Mouse (Mus musculus) liver, embryonic 16.5 days (tissue): ENCODE measurements around the gene Gm17606. TPM values are rescaled to one million over a fixed set of nuclear protein-coding genes. Genes with fewer than 3 reads are reported as not detected.

Experiments used
- ATAC-seq: fragments of 200-750 bp; cut with Nextera tagmentation; 2 replicates; pipeline ENCODE4 v1.8.0; 2017; ENCODE audit warnings: low read depth, mild to moderate bottlenecking, moderate number of reproducible peaks, moderate library complexity
- H3K27ac ChIP-seq: fragments of 300-500 bp; sonication (generic); 2 replicates; pipeline ENCODE4 v1.5.1; 2014; ENCODE audit warnings: mild to moderate bottlenecking, low read length
- H3K27me3 ChIP-seq: fragments of 300-500 bp; sonication (generic); 2 replicates; pipeline ENCODE4 v1.6.1; 2014; ENCODE audit warnings: low read depth, low read length, mixed read lengths; ENCODE audit not compliant: control insufficient read depth, insufficient read depth
- H3K36me3 ChIP-seq: fragments of 300-500 bp; sonication (generic); 2 replicates; pipeline ENCODE4 v1.6.1; 2014; ENCODE audit warnings: mild to moderate bottlenecking; ENCODE audit not compliant: control insufficient read depth, insufficient read depth
- H3K4me1 ChIP-seq: fragments of 300-500 bp; sonication (generic); 2 replicates; pipeline ENCODE4 v1.6.1; 2014; ENCODE audit warnings: low read depth, low read length, mixed read lengths; ENCODE audit not compliant: control insufficient read depth
- H3K4me2 ChIP-seq: fragments of 300-500 bp; sonication (generic); 2 replicates; pipeline ENCODE4 v1.6.1; 2014; ENCODE audit warnings: low read depth, low read length, mixed read lengths
- H3K4me3 ChIP-seq: fragments of 300-500 bp; sonication (generic); 2 replicates; pipeline ENCODE4 v1.5.1; 2014; ENCODE audit warnings: low read depth, mild to moderate bottlenecking, low read length
- H3K9ac ChIP-seq: fragments of 300-500 bp; sonication (generic); 2 replicates; pipeline ENCODE4 v1.6.1; 2014; ENCODE audit warnings: low read depth, low read length
- H3K9me3 ChIP-seq: fragments of 300-500 bp; sonication (generic); replicated peaks from 2 replicates; pipeline ENCODE4 v1.6.1; 2016; ENCODE audit warnings: low read length; ENCODE audit not compliant: control insufficient read depth
- WGBS: fragments of 180-500 bp; shearing (Covaris S2); extraction: QIAGEN DNeasy Blood & Tissue Kit; methylation state at CpG from one replicate; pipeline ENCODE4 v1.1.7; 2014; ENCODE audit not compliant: insufficient replicate concordance; 5-methylcytosine and 5-hydroxymethylcytosine counted together
- polyA plus RNA-seq: library from polyadenylated mRNA; unstranded; fragments of >200 nt; fragmentation: Nextera tagmentation; extraction: Ambion mirVana; gene quantifications from 2 replicates; pipeline ENCODE4 v1.2.1, GENCODE M21; 2015

The Gm17606 gene
- polyA plus RNA-seq, 1 experiment from 2014 or later = not detected

DNA sequence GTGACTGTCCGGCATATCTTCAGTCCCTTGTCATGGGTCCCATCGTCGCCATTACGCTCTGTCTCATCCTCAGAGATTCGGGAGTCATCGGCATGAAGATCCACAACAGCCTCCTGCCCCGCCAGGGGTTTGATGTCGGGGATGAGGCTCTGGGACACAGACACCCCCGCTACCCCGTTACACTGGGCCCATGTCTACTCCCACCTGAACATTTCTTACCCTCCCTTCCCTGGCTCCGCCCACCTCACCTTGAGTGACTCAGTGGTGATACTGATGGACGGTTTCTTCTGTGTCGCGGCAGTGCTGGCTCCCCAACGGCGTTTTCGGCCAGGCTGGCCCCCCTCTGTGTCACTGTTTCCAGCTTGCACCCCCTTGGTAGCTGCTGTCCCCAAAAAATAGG lies 5.7 kb downstream of the Gm17606 start:
- no peak overlapping the region for H3K27ac ChIP-seq
- no peak overlapping the region for H3K4me3 ChIP-seq
- no peaks in the 10 kb centered on the region for H3K9me3 ChIP-seq
- ATAC-seq = no peak
- 94% methylated on average over 17 of the region's 17 CpGs for WGBS
- no peak overlapping the region for H3K9ac ChIP-seq
- H3K36me3 ChIP-seq = peaks cover 77% of the 10 kb centered on the region
- no peak overlapping the region for H3K4me2 ChIP-seq
- H3K27me3 ChIP-seq = no peaks in the 10 kb centered on the region
- peaks cover 5% of the 10 kb centered on the region; the same call in 1 of the 2 replicates for H3K4me1 ChIP-seq

- H3K27me3 ChIP-seq = no peaks in the 10 kb centered on the region
- H3K36me3 ChIP-seq = peaks cover 79% of the 10 kb centered on the region
- H3K4me1 ChIP-seq = peaks cover 9% of the 10 kb centered on the region
- no peak overlapping the region for H3K27ac ChIP-seq
- H3K9me3 ChIP-seq = no peaks in the 10 kb centered on the region
- 93% methylated on average over 8 of the region's 8 CpGs for WGBS
- H3K9ac ChIP-seq = no peak overlapping the region
- ATAC-seq = no peak
- H3K4me3 ChIP-seq = no peak overlapping the region
- no peak overlapping the region for H3K4me2 ChIP-seq
Observed at GRCm38 (mm10) chr14:54646898-54647636, 6.3 kb downstream of the Gm17606 start.

DNA sequence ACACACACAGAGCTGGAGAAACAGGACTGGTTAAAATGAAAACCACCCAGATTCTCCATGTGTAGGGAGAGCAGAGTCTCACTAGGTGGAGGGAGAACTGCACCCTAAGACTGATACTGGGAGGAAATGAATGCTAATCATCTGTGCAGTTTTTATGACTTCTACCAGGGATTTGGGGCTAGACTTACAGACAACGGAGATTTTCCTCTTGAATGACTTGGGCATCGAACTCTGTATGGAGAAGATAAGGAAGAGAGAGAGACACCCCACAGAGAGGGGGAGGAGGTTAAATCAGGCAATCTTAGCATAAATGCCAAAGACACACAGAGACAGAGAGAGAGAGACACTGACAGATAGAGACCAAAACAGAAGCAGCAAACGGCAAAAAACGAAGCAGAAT lies 7.1 kb downstream of the Gm17606 start:
- H3K27ac ChIP-seq = no peak overlapping the region
- peaks cover 16% of the 10 kb centered on the region for H3K4me1 ChIP-seq
- H3K36me3 ChIP-seq = peaks cover 72% of the 10 kb centered on the region
- no peak overlapping the region for H3K4me3 ChIP-seq
- ATAC-seq = no peak
- no peak overlapping the region for H3K4me2 ChIP-seq
- no peak overlapping the region for H3K9ac ChIP-seq
- WGBS = 37% methylated on average over 4 of the region's 4 CpGs
- H3K9me3 ChIP-seq = no peaks in the 10 kb centered on the region
- H3K27me3 ChIP-seq = no peaks in the 10 kb centered on the region

GRCm38 (mm10) chr14:54650621-54651454 lies 10.1 kb downstream of the Gm17606 start:
- H3K27me3 ChIP-seq = no peaks in the 10 kb centered on the region
- H3K9me3 ChIP-seq = no peaks in the 10 kb centered on the region
- H3K27ac ChIP-seq = no peak overlapping the region
- 53% methylated on average over 23 of the region's 23 CpGs for WGBS
- no peak overlapping the region for H3K4me2 ChIP-seq
- peaks cover 23% of the 10 kb centered on the region for H3K4me1 ChIP-seq
- peaks cover 50% of the 10 kb centered on the region for H3K36me3 ChIP-seq
- no peak overlapping the region for H3K9ac ChIP-seq
- H3K4me3 ChIP-seq = no peak overlapping the region
- ATAC-seq = peak; percentile 54

DNA sequence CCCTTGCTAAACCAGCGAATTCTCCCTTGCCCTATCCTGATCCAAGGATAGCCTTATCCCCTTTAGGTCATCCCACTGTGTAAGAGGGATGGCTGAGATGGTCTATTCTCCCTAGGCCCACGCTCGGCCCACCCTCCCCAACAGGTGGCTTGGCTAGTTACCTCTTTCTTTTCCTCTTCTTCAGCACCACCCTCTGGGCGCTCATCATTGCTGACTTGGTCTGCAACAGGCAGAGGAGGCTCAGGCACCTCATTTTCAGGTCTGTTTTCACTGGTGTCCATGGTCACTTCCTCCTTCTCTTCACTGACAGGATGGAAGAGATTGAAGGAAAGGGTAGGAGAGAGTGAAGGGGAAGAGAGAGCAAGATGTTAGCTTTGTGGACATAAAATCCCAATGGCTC lies 10.8 kb downstream of the Gm17606 start:
- H3K9me3 ChIP-seq = no peaks in the 10 kb centered on the region
- 65% methylated on average over 4 of the region's 4 CpGs for WGBS
- H3K4me3 ChIP-seq = no peak overlapping the region
- H3K9ac ChIP-seq = no peak overlapping the region
- no peak overlapping the region for H3K27ac ChIP-seq
- peaks cover 23% of the 10 kb centered on the region for H3K4me1 ChIP-seq
- no peak for ATAC-seq
- H3K36me3 ChIP-seq = peaks cover 47% of the 10 kb centered on the region
- H3K27me3 ChIP-seq = no peaks in the 10 kb centered on the region
- H3K4me2 ChIP-seq = no peak overlapping the region

GRCm38 (mm10) chr14:54652787-54653186 lies 12.0 kb downstream of the Gm17606 start:
- H3K4me3 ChIP-seq = peak overlapping the region; percentile 74
- no peaks in the 10 kb centered on the region for H3K27me3 ChIP-seq
- WGBS = 0% methylated on average over 7 of the region's 7 CpGs
- H3K9ac ChIP-seq = peak overlapping the region; percentile 77
- H3K4me1 ChIP-seq = peaks cover 23% of the 10 kb centered on the region
- H3K9me3 ChIP-seq = no peaks in the 10 kb centered on the region
- ATAC-seq = no peak
- peak overlapping the region; percentile 71 for H3K4me2 ChIP-seq
- H3K27ac ChIP-seq = no peak overlapping the region; the same call in 1 of the 2 replicates
- peaks cover 51% of the 10 kb centered on the region for H3K36me3 ChIP-seq

GRCm38 (mm10) chr14:54653496-54653895 lies 12.7 kb downstream of the Gm17606 start:
- ATAC-seq = peak; percentile 90
- WGBS = 1% methylated on average over 12 of the region's 12 CpGs
- Histone ChIP-seq H3K27ac (peak overlapping the region; percentile 63), H3K9me3 (no peaks in the 10 kb centered on the region), H3K36me3 (peaks cover 51% of the 10 kb centered on the region), H3K9ac (peak overlapping the region; percentile 77), H3K4me1 (peaks cover 23% of the 10 kb centered on the region), H3K27me3 (no peaks in the 10 kb centered on the region), H3K4me3 (peak overlapping the region; percentile 74), H3K4me2 (peak overlapping the region; percentile 71)

DNA sequence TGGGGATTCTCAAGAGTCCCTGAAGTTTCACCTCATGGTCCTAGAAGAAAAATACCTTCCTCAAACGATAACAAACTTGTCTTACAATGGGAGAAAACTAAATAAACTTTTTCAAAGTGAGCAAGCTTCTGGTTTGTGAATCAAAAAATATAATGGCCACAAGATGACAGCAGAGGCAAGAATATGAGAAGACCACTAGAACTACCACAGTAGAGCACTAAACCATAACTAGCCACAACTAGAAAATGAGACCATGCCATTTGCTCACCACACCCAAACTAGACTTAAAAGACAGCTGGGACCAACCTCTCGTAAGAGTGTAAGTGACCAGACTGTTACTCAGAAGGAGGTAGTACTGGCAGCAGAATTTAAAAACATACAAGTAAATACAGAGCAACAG lies 19.3 kb downstream of the Gm17606 start:
- Histone ChIP-seq H3K27ac (no peak overlapping the region), H3K4me3 (no peak overlapping the region), H3K4me2 (no peak overlapping the region), H3K36me3 (peaks cover 75% of the 10 kb centered on the region), H3K9me3 (no peaks in the 10 kb centered on the region), H3K9ac (no peak overlapping the region), H3K4me1 (no peaks in the 10 kb centered on the region), H3K27me3 (no peaks in the 10 kb centered on the region)
- 81% methylated on average over 2 of the region's 2 CpGs for WGBS
- no peak for ATAC-seq
